Mouse (Mus musculus): ENCODE data around the gene Blm. TPM values are rescaled to one million over a fixed set of nuclear protein-coding genes. Genes with fewer than 3 reads are reported as not detected.
A peak's percentile ranks its signal among the peaks of the same experiment; 100 is the strongest.

Blm gene
- polyA plus RNA-seq, 1 experiment from 2014 or later: 15.8 TPM

GRCm38 (mm10) chr7:80444401-80445249 is 90.3 kb downstream of the Blm start:
- Histone ChIP-seq H3K27ac (no peak overlapping the region), H3K4me1 (peaks cover 47% of the 10 kb centered on the region), H3K4me2 (no peak overlapping the region), H3K4me3 (no peak overlapping the region), H3K9ac (no peak overlapping the region), H3K9me3 (no peaks in the 10 kb centered on the region), H3K36me3 (no peaks in the 10 kb centered on the region), H3K27me3 (no peaks in the 10 kb centered on the region)
- ATAC-seq (ENCODE audit: insufficient number of reproducible peaks, low FRiP score, low TSS enrichment, low read depth): no peak
- WGBS: 55% methylated on average over 17 of the region's 17 CpGs

GRCm38 (mm10) chr7:80443124-80443523 is 91.8 kb downstream of the Blm start:
- Histone ChIP-seq H3K9me3 (no peaks in the 10 kb centered on the region), H3K27ac (no peak overlapping the region), H3K4me2 (no peak overlapping the region), H3K9ac (no peak overlapping the region), H3K4me1 (peaks cover 55% of the 10 kb centered on the region), H3K36me3 (no peaks in the 10 kb centered on the region), H3K27me3 (no peaks in the 10 kb centered on the region), H3K4me3 (no peak overlapping the region)
- WGBS: 68% methylated on average over 3 of the region's 3 CpGs
- no peak for ATAC-seq (ENCODE audit: insufficient number of reproducible peaks, low FRiP score, low TSS enrichment, low read depth)

GRCm38 (mm10) chr7:80441986-80442904 is 92.7 kb downstream of the Blm start:
- no peak overlapping the region for H3K4me3 ChIP-seq
- 36% methylated on average over 11 of the region's 11 CpGs for WGBS
- 0 out of 2 replicates have a peak overlapping the region, but pooled peaks have one; percentile 5 for H3K27ac ChIP-seq
- ATAC-seq (ENCODE audit: insufficient number of reproducible peaks, low FRiP score, low TSS enrichment, low read depth): no peak
- no peak overlapping the region for H3K4me2 ChIP-seq
- no peaks in the 10 kb centered on the region for H3K36me3 ChIP-seq
- H3K9me3 ChIP-seq: no peaks in the 10 kb centered on the region
- H3K4me1 ChIP-seq: peaks cover 55% of the 10 kb centered on the region
- H3K27me3 ChIP-seq: no peaks in the 10 kb centered on the region
- no peak overlapping the region for H3K9ac ChIP-seq

- 38% methylated on average over 4 of the region's 4 CpGs for WGBS
- Histone ChIP-seq H3K9ac (no peak overlapping the region), H3K36me3 (no peaks in the 10 kb centered on the region), H3K27me3 (no peaks in the 10 kb centered on the region), H3K4me1 (peaks cover 51% of the 10 kb centered on the region), H3K27ac (no peak overlapping the region), H3K4me3 (no peak overlapping the region), H3K4me2 (no peak overlapping the region), H3K9me3 (no peaks in the 10 kb centered on the region)
- no peak for ATAC-seq (ENCODE audit: insufficient number of reproducible peaks, low FRiP score, low TSS enrichment, low read depth)
These were observed 94.2 kb downstream of the Blm start for GRCm38 (mm10) chr7:80440685-80441084.

GRCm38 (mm10) chr7:80439789-80440488 is 95.0 kb downstream of the Blm start:
- no peak overlapping the region for H3K4me3 ChIP-seq
- no peak overlapping the region for H3K27ac ChIP-seq
- H3K9me3 ChIP-seq: no peaks in the 10 kb centered on the region
- 39% methylated on average over 10 of the region's 10 CpGs for WGBS
- H3K36me3 ChIP-seq: no peaks in the 10 kb centered on the region
- H3K27me3 ChIP-seq: no peaks in the 10 kb centered on the region
- peak overlapping the region; percentile 32; the same call in 1 of the 2 replicates for H3K4me2 ChIP-seq
- H3K4me1 ChIP-seq: peaks cover 45% of the 10 kb centered on the region
- H3K9ac ChIP-seq: no peak overlapping the region
- ATAC-seq (ENCODE audit: insufficient number of reproducible peaks, low FRiP score, low TSS enrichment, low read depth): no peak

- 29% methylated on average over 14 of the region's 15 CpGs for WGBS
- Histone ChIP-seq H3K27me3 (no peaks in the 10 kb centered on the region), H3K27ac (0 out of 2 replicates have a peak overlapping the region, but pooled peaks have one; percentile 4), H3K36me3 (no peaks in the 10 kb centered on the region), H3K9me3 (no peaks in the 10 kb centered on the region), H3K4me2 (peak overlapping the region; percentile 32), H3K4me1 (peaks cover 37% of the 10 kb centered on the region), H3K4me3 (peak overlapping the region; percentile 10; the same call in 1 of the 2 replicates), H3K9ac (no peak overlapping the region)
- no peak for ATAC-seq (ENCODE audit: insufficient number of reproducible peaks, low FRiP score, low TSS enrichment, low read depth)
These were observed 95.7 kb downstream of the Blm start for GRCm38 (mm10) chr7:80439032-80439760.

DNA sequence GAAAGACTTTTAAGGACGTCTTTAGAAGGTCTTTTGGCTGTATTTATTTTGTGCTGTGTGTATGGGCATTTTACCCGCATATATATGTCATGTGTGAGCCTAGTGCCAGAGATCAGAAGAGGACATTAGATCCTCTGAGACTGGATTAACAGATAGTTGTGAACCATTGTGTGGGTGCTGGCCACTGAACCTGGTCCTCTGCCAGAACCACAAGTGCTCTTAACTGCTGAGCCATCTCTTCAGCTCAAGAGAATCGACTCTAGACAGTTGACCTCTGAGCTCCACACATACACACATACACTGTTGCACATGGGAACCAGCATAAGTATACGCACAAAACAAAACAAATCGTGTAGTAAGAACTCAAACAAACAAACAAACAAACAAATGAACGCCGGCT is 98.3 kb downstream of the Blm start:
- Histone ChIP-seq H3K27me3 (no peaks in the 10 kb centered on the region), H3K9me3 (no peaks in the 10 kb centered on the region), H3K9ac (no peak overlapping the region), H3K36me3 (no peaks in the 10 kb centered on the region), H3K4me1 (peaks cover 19% of the 10 kb centered on the region), H3K4me2 (no peak overlapping the region), H3K27ac (no peak overlapping the region), H3K4me3 (no peak overlapping the region)
- ATAC-seq (ENCODE audit: insufficient number of reproducible peaks, low FRiP score, low TSS enrichment, low read depth): no peak
- 87% methylated on average over 7 of the region's 7 CpGs for WGBS

DNA sequence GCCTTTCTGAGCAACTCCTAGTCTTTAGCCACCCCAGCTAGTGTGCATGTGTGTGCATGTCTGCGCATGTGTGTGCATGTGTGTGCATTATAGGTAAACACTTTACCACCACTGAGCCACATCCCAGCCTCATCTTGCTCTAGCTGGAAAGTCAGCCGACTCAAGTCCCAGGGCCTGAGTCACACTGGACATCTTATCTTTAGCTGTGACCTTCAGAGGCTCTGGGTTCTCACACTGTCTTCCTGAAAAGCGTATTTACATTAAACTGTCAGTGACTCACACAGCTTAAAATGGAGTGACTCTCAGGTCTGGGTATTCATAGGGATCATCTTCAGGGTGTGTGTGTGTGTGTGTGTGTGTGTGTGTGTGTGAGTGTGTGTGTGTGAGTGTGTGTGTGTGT is 99.3 kb downstream of the Blm start:
- no peak for ATAC-seq (ENCODE audit: insufficient number of reproducible peaks, low FRiP score, low TSS enrichment, low read depth)
- Histone ChIP-seq H3K27me3 (no peaks in the 10 kb centered on the region), H3K4me1 (peaks cover 18% of the 10 kb centered on the region), H3K4me2 (no peak overlapping the region), H3K4me3 (no peak overlapping the region), H3K9ac (no peak overlapping the region), H3K27ac (no peak overlapping the region), H3K9me3 (no peaks in the 10 kb centered on the region), H3K36me3 (no peaks in the 10 kb centered on the region)
- WGBS: 78% methylated on average over 3 of the region's 3 CpGs

GRCm38 (mm10) chr7:80429661-80430060 is 105.3 kb downstream of the Blm start:
- WGBS: 92% methylated on average over 12 of the region's 12 CpGs
- no peak for ATAC-seq (ENCODE audit: insufficient number of reproducible peaks, low FRiP score, low TSS enrichment, low read depth)
- H3K4me3 ChIP-seq: no peak overlapping the region

DNA sequence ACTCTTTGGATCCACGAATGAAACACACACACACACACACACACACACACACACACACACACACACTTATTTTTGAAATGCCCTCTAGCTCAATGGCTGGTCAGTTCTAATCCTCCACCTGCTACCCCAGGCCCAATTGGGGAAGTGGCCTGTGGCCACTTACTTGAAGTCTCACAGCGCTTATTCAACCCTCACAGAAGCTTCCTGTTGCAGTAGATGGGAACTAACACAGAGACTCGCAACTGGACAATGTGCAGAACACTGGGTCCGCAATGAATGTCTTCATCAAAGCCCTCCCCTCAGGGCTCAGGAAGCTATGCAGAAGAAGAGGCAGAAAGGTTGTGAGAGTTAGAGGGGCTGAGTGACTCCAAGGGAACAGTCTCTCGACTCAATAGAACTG is 107.2 kb downstream of the Blm start:
- H3K9ac ChIP-seq: no peak overlapping the region
- no peak for ATAC-seq (ENCODE audit: insufficient number of reproducible peaks, low FRiP score, low TSS enrichment, low read depth)
- no peak overlapping the region for H3K4me2 ChIP-seq
- no peaks in the 10 kb centered on the region for H3K9me3 ChIP-seq
- no peaks in the 10 kb centered on the region for H3K27me3 ChIP-seq
- H3K27ac ChIP-seq: no peak overlapping the region
- no peak overlapping the region for H3K4me3 ChIP-seq
- no peaks in the 10 kb centered on the region for H3K36me3 ChIP-seq
- WGBS: 82% methylated on average over 5 of the region's 5 CpGs
- H3K4me1 ChIP-seq: peaks cover 5% of the 10 kb centered on the region; the same call in 1 of the 2 replicates

More at GRCm38 (mm10) chr7:80429661-80430060, 105.3 kb downstream of the Blm start:
- no peak overlapping the region for H3K27ac ChIP-seq
- no peak overlapping the region for H3K4me2 ChIP-seq
- H3K9ac ChIP-seq: no peak overlapping the region
- no peaks in the 10 kb centered on the region for H3K36me3 ChIP-seq
- H3K27me3 ChIP-seq: no peaks in the 10 kb centered on the region
- no peaks in the 10 kb centered on the region for H3K9me3 ChIP-seq
- H3K4me1 ChIP-seq: no peaks in the 10 kb centered on the region

GRCm38 (mm10) chr7:80426363-80426762 is 108.6 kb downstream of the Blm start:
- Histone ChIP-seq H3K4me3 (no peak overlapping the region), H3K9ac (no peak overlapping the region), H3K36me3 (no peaks in the 10 kb centered on the region), H3K9me3 (no peaks in the 10 kb centered on the region), H3K27ac (no peak overlapping the region), H3K4me1 (peaks cover 5% of the 10 kb centered on the region; the same call in 1 of the 2 replicates), H3K27me3 (no peaks in the 10 kb centered on the region), H3K4me2 (no peak overlapping the region)
- ATAC-seq (ENCODE audit: insufficient number of reproducible peaks, low FRiP score, low TSS enrichment, low read depth): no peak
- 73% methylated on average over 7 of the region's 7 CpGs for WGBS
